Mouse (Mus musculus) myocyte (in vitro differentiated cells): ENCODE data around the gene Gpr158.

ENCODE experiments used
- E2F4 ChIP-seq: IDR thresholded peaks from one replicate; pipeline ENCODE4 v1.6.1; 2011; ENCODE audit warnings: mild to moderate bottlenecking, control low read depth, moderate library complexity; ENCODE audit not compliant: insufficient read depth
- MAX ChIP-seq: IDR thresholded peaks from one replicate; pipeline ENCODE4 v1.6.1; 2011; ENCODE audit warnings: low read depth, mild to moderate bottlenecking, control low read depth
- MYOD1 ChIP-seq, 3 experiments: IDR thresholded peaks; one replicate each; pipeline ENCODE4 v1.6.1; 2011; ENCODE audit warnings: control low read depth in 2 of 3, low read depth in 2 of 3, mild to moderate bottlenecking in 2 of 3, moderate library complexity in 1 of 3; ENCODE audit not compliant: insufficient read length in 2 of 3, control insufficient read depth in 1 of 3
- POLR2A ChIP-seq: IDR thresholded peaks from one replicate; pipeline ENCODE4 v1.6.1; 2011; ENCODE audit warnings: low read depth, mild to moderate bottlenecking, control low read depth, moderate library complexity; ENCODE audit not compliant: insufficient read length
- POLR2AphosphoS2 ChIP-seq: IDR thresholded peaks from one replicate; pipeline ENCODE4 v1.6.1; 2011; ENCODE audit warnings: low read depth, control low read depth; ENCODE audit not compliant: insufficient read length
- REST ChIP-seq: IDR thresholded peaks from one replicate; pipeline ENCODE4 v1.6.1; 2011; ENCODE audit warnings: mild to moderate bottlenecking, control low read depth, moderate library complexity; ENCODE audit not compliant: insufficient read depth, insufficient read length
- TCF12 ChIP-seq: IDR thresholded peaks from one replicate; pipeline ENCODE4 v1.6.1; 2011; ENCODE audit warnings: mild to moderate bottlenecking, control low read depth; ENCODE audit not compliant: poor library complexity, insufficient read depth, severe bottlenecking
- TCF3 ChIP-seq: IDR thresholded peaks from one replicate; pipeline ENCODE4 v1.6.1; 2011; ENCODE audit warnings: low read depth, control low read depth; ENCODE audit not compliant: insufficient read length
- USF1 ChIP-seq: IDR thresholded peaks from one replicate; pipeline ENCODE4 v1.6.1; 2011; ENCODE audit warnings: low read depth, mild to moderate bottlenecking, control low read depth, moderate library complexity

DNA sequence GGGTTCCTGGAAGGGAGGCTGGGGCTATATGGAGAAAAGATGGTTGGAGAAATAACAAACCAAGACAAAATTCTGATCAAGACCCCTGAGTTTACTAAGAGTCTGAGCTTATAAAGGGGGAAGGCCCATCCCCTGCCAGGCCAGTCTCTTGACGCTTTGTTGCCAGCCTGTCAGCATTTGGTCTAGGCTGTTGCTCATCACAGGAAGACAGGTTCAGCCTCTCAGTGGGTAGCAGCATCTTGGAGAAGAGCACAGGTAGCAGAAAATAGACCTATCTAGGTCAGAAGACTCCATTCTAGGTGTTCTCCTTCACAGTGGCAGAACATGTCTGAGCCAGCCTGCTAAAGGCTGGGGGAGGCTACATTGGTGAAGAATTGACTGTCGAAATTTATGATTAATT, 416.4 kb downstream of the Gpr158 start:
- TF ChIP-seq MAX (no peak), POLR2A (no peak), USF1 (no peak), TCF12 (no peak), REST (no peak), TCF3 (no peak), POLR2AphosphoS2 (no peak), MYOD1 (IDR thresholded peaks at IDR 0.05; ENCODE audit: control insufficient read depth in 1 of 3, insufficient read length in 2 of 3, low read depth in 2 of 3) (no peak), E2F4 (no peak)
